Mouse (Mus musculus): ENCODE data around the gene Ndufa10.
"Not testable (repeated sequence)": the region's sequence is repeated elsewhere in the genome, so short reads cannot be mapped to it uniquely, and the experiment has no call there.

DNA sequence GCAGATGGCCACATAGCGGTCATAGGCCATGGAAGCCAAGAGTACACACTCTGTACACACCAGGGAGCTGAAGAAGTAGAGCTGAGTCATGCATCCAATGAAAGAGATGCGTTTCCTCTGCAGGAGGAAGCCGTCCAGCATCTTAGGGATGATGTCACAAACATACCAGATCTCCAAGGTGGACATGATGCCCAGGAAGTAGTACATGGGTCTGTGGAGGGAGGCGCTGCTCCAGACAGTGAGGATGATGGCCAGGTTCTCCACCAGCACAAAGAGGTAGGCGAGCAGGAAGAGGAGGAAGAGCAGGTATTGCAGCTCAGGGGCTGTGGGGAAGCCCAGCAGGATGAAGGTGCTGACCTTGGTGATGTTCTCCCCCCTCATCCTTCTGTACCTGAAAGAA, 38.0 kb upstream of the Ndufa10 start:
- not testable (repeated sequence) for TF ChIP-seq CTCF (IDR thresholded peaks at IDR 0.05; ENCODE audit: insufficient read depth, low read length); POLR2A (IDR thresholded peaks at IDR 0.05; ENCODE audit: borderline replicate concordance, extremely low read depth, low read depth, low read length)

Data from lung, adult 2 months (tissue).